Mouse (Mus musculus) ES-Bruce4 (cell line): ENCODE data around the gene Ubl3.

Source experiments
- CTCF ChIP-seq: IDR thresholded peaks from one replicate; pipeline ENCODE4 v1.8.1; 2011; ENCODE audit warnings: low read depth, low read length
- EP300 ChIP-seq: IDR thresholded peaks from 2 replicates; pipeline ENCODE4 v1.6.1; 2011; ENCODE audit warnings: low read depth, low read length; ENCODE audit not compliant: insufficient read depth
- POLR2A ChIP-seq: IDR thresholded peaks from one replicate; pipeline ENCODE4 v1.8.1; 2011; ENCODE audit warnings: low read length; ENCODE audit not compliant: insufficient read depth

- TF ChIP-seq POLR2A (no peak), CTCF (no peak), EP300 (no peak)
Observed at GRCm38 (mm10) chr5:148550821-148551763, 1.5 kb downstream of the Ubl3 start.
